Mouse (Mus musculus): Measurements from ENCODE around the gene Gm5129. TPM values are rescaled to one million over a fixed set of nuclear protein-coding genes. Genes with fewer than 3 reads are reported as not detected.
A peak's percentile ranks its signal among the peaks of the same experiment; 100 is the strongest.

Gene Gm5129
- total RNA-seq (2012; rRNA removed) = 1.0 TPM in 1 of 2 replicates, not detected in the other
- polyA plus RNA-seq (2012; ENCODE audit: insufficient read depth in 1 of 2, insufficient read length in 2 of 2, low read depth in 1 of 2, low replicate concordance in 2 of 2, missing spikeins in 1 of 2) = not detected

DNA sequence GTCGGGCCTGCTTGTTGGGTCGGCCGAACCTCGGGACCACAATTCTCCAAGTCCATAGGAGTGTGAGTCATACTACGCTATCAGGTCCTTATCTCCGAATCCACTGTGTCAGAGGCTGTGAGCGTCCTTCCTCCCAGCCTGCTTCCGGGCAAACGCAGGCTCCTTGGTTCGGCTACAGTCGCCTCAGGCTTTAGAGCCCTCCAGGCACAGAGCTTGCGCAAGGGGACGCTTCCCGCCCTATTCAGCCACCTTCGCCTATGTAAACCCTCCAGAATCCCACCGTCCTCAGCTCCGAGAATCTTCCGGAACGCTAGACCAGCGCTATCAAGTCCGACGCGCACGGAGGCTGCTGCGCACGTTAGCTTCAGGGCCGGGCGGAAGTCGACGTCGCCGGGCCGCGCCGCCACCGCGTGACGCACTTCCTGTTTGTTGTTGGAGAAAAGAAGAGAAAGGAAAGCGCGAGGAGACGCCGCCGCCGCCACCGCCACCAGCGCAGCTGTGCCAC is at the start of gene Gm5129, which contains the start of gene Dnajb6:
Gene Gm5129 (minus strand): TSS at position 380 of the 505 bp plus-strand sequence.
Gene Dnajb6 (plus strand): TSS at position 132 of the 505 bp plus-strand sequence.
- Histone ChIP-seq H3K9me3 (replicated peaks; ENCODE audit: insufficient read depth, low read length) (no peaks in the 10 kb centered on the region), H3K27ac (ENCODE audit: control insufficient read depth, low read depth, low read length) (peak within 1 kb of the TSS; percentile 98), H3K36me3 (ENCODE audit: control insufficient read depth in 1 of 2, insufficient read depth in 2 of 2, low read length in 2 of 2) (peaks cover 0 to 22% of the 10 kb centered on the region in 2 experiments; a peak in 2 of 4 replicates), H3K4me3 (ENCODE audit: control insufficient read depth in 1 of 2, insufficient read depth in 1 of 2, low read depth in 2 of 2, low read length in 2 of 2) (peak within 1 kb of the TSS; percentile 77 to 82), H3K4me1 (ENCODE audit: control insufficient read depth in 1 of 2, insufficient read depth in 2 of 2, low read length in 2 of 2) (peaks cover 1 to 21% of the 10 kb centered on the region in 2 experiments; a peak in 3 of 4 replicates), H3K9ac (ENCODE audit: control insufficient read depth, low read depth, low read length, poor library complexity, severe bottlenecking) (peak within 1 kb of the TSS; percentile 90), H3K27me3 (ENCODE audit: control insufficient read depth in 1 of 2, insufficient read depth in 2 of 2, low read length in 2 of 2) (no peaks in the 10 kb centered on the region), H3K79me2 (ENCODE audit: control insufficient read depth, insufficient read depth, low read length, poor library complexity) (peaks cover 46% of the 10 kb centered on the region)
- peak; percentile 99 for DNase-seq (ENCODE audit: low read depth, low spot score)
- TF ChIP-seq POLR2AphosphoS2 (IDR thresholded peaks at IDR 0.05; ENCODE audit: low read length) = peak; percentile 78; the same call in 1 of the 2 replicates
- peak; percentile 95 for TF ChIP-seq JUND (IDR thresholded peaks at IDR 0.05; ENCODE audit: low read depth, low read length)
- peak; percentile 91 for TF ChIP-seq MYC (IDR thresholded peaks at IDR 0.05; ENCODE audit: low read depth, low read length)
- TF ChIP-seq MEF2A (IDR thresholded peaks at IDR 0.05; ENCODE audit: extremely low read depth, insufficient replicate concordance, low read depth, low read length, poor library complexity, severe bottlenecking) = no peak
- no peak for TF ChIP-seq USF2 (IDR thresholded peaks at IDR 0.05; ENCODE audit: borderline replicate concordance in 1 of 2, insufficient read depth in 1 of 2, low read depth in 1 of 2, low read length in 2 of 2)
- peak; percentile 79 for TF ChIP-seq NRF1 (IDR thresholded peaks at IDR 0.05; ENCODE audit: insufficient read depth, low read depth, low read length, poor library complexity, severe bottlenecking)
- peak; percentile 87 to 95 for TF ChIP-seq POLR2A (IDR thresholded peaks at IDR 0.05; ENCODE audit: control insufficient read depth in 1 of 2, insufficient read depth in 1 of 2, low read depth in 1 of 2, low read length in 2 of 2, poor library complexity in 1 of 2)
- TF ChIP-seq RAD21 (IDR thresholded peaks at IDR 0.05; ENCODE audit: low read depth, low read length) = no peak
- TF ChIP-seq MYB (IDR thresholded peaks at IDR 0.05; ENCODE audit: low read depth, low read length) = peak; percentile 58
- peak; percentile 94 for TF ChIP-seq ELF1 (IDR thresholded peaks at IDR 0.05; ENCODE audit: low read depth, low read length)
- peak; percentile 77 for TF ChIP-seq TBP (IDR thresholded peaks at IDR 0.05; ENCODE audit: low read depth, low read length)
- no peak for TF ChIP-seq SMC3 (IDR thresholded peaks at IDR 0.05; ENCODE audit: low read depth, low read length)
- TF ChIP-seq UBTF (IDR thresholded peaks at IDR 0.05; ENCODE audit: borderline replicate concordance, insufficient read depth, low read depth, low read length) = 0 out of 2 replicates have a peak, but pooled peaks have one; percentile 37
- TF ChIP-seq ZNF384 (IDR thresholded peaks at IDR 0.05; ENCODE audit: low read depth, low read length) = 0 out of 2 replicates have a peak, but pooled peaks have one; percentile 6
- peak; percentile 50; the same call in 1 of the 2 replicates for TF ChIP-seq USF1 (IDR thresholded peaks at IDR 0.05; ENCODE audit: low read depth, low read length)
- peak; percentile 97 for TF ChIP-seq SIN3A (IDR thresholded peaks at IDR 0.05; ENCODE audit: low read length)
- peak; percentile 75 for TF ChIP-seq ETS1 (IDR thresholded peaks at IDR 0.05; ENCODE audit: low read depth, low read length)
- TF ChIP-seq TCF12 (IDR thresholded peaks at IDR 0.05; ENCODE audit: low read depth, low read length) = peak; percentile 71
- no peak for TF ChIP-seq CHD2 (IDR thresholded peaks at IDR 0.05; ENCODE audit: low read length)
- TF ChIP-seq HCFC1 (IDR thresholded peaks at IDR 0.05; ENCODE audit: low read depth, low read length) = peak; percentile 96
- TF ChIP-seq GATA1 (IDR thresholded peaks at IDR 0.05; ENCODE audit: low read depth, low read length) = peak; percentile 96
- TF ChIP-seq E2F4 (IDR thresholded peaks at IDR 0.05; ENCODE audit: borderline replicate concordance, low read depth, low read length) = peak; percentile 61; the same call in 1 of the 2 replicates
- no peak for TF ChIP-seq ZKSCAN1 (IDR thresholded peaks at IDR 0.05; ENCODE audit: low read depth, low read length)
- peak; percentile 75 for TF ChIP-seq MAX (IDR thresholded peaks at IDR 0.05; ENCODE audit: low read length)
- peak; percentile 30; the same call in 1 of the 2 replicates for TF ChIP-seq TAL1 (IDR thresholded peaks at IDR 0.05; ENCODE audit: low read length)
- no peak; the same call in 1 of the 2 replicates for TF ChIP-seq MAZ (IDR thresholded peaks at IDR 0.05; ENCODE audit: low read depth, low read length)
- TF ChIP-seq ZMIZ1 (IDR thresholded peaks at IDR 0.05; ENCODE audit: low read depth, low read length) = peak; percentile 95
- peak; percentile 87 for TF ChIP-seq KAT2A (conservative IDR thresholded peaks at IDR 0.05; ENCODE audit: low read depth, low read length)
- TF ChIP-seq ZC3H11A (IDR thresholded peaks at IDR 0.05; ENCODE audit: low read depth, low read length) = no peak
- no peak for TF ChIP-seq MAFK (IDR thresholded peaks at IDR 0.05; ENCODE audit: borderline replicate concordance, low read depth, low read length)
- TF ChIP-seq CHD1 (IDR thresholded peaks at IDR 0.05; ENCODE audit: low read depth, low read length) = no peak
- TF ChIP-seq MXI1 (IDR thresholded peaks at IDR 0.05; ENCODE audit: low read depth, low read length) = peak; percentile 90
- TF ChIP-seq RCOR1 (IDR thresholded peaks at IDR 0.05; ENCODE audit: low read depth, low read length) = 0 out of 2 replicates have a peak, but pooled peaks have one; percentile 2
- TF ChIP-seq BHLHE40 (IDR thresholded peaks at IDR 0.05; ENCODE audit: borderline replicate concordance, low read depth, low read length) = no peak
- peak; percentile 96 for TF ChIP-seq NELFE (IDR thresholded peaks at IDR 0.05; ENCODE audit: low read depth, low read length)
- no peak for TF ChIP-seq CTCF (IDR thresholded peaks at IDR 0.05 in 2 of 3, conservative IDR thresholded peaks at IDR 0.05 in 1 of 3; ENCODE audit: control insufficient read depth in 1 of 3, insufficient read depth in 1 of 3, low read depth in 2 of 3, low read length in 3 of 3, poor library complexity in 1 of 3, severe bottlenecking in 1 of 3)

Data from MEL (cell line).